Mouse (Mus musculus): ENCODE measurements around the gene Rap2c.

- no peak for TF ChIP-seq CTCF (IDR thresholded peaks at IDR 0.05; ENCODE audit: low read depth, low read length)
- TF ChIP-seq POLR2A (IDR thresholded peaks at IDR 0.05; ENCODE audit: extremely low read depth, insufficient read depth, low read length) = no peak
Observed at GRCm38 (mm10) chrX:51010323-51010722, 7.5 kb downstream of the Rap2c start.
